ENCODE assay signal across 8 mouse cellular contexts in genomic region chr17:28518615-28519071, GRCm38 (mm10). TPM values are rescaled to one million over a fixed set of nuclear protein-coding genes. Genes with fewer than 3 reads are reported as not detected.
DNase-seq lines count a peak whose midpoint lies in the region; ATAC-seq and TF ChIP-seq lines count a peak whose summit lies in the region.

No protein-coding gene starts in this region.

- H3K27me3 ChIP-seq in heart, embryonic 12.5 days (replicated peaks), result peaks cover 49% of the 10 kb centered on the region
- peaks cover 18% of the 10 kb centered on the region; the same call in 1 of the 2 replicates for H3K27me3 ChIP-seq in midbrain, embryonic 14.5 days (ENCODE audit: control insufficient read depth, insufficient read depth, low read length)

- H3K9me3 ChIP-seq in heart, embryonic 12.5 days (replicated peaks), result no peaks in the 10 kb centered on the region
- no peaks in the 10 kb centered on the region for H3K9me3 ChIP-seq in midbrain, embryonic 14.5 days (ENCODE audit: control insufficient read depth, low read length)

- peaks cover 13% of the 10 kb centered on the region for H3K4me1 ChIP-seq in bone marrow, adult 2 months (ENCODE audit: control insufficient read depth, insufficient read depth, low read length)
- H3K4me1 ChIP-seq in heart, embryonic 12.5 days (replicated peaks), result peaks cover 29% of the 10 kb centered on the region; the same call in 1 of the 2 replicates
- peaks cover 11% of the 10 kb centered on the region for H3K4me1 ChIP-seq in midbrain, embryonic 14.5 days (ENCODE audit: control insufficient read depth, insufficient read depth, low read length)

- DNase-seq in cerebellum, adult 9-11 months, result peak; percentile 30
- no peak for DNase-seq in cerebellum, adult 9-10 months
- DNase-seq in kidney, postnatal 14 days, result peak; percentile 72
- no peak for DNase-seq in midbrain, embryonic 14.5 days
- DNase-seq in frontal cortex, postnatal 14 days (ENCODE audit: low spot score in 2 of 2), result no peak
- no peak for DNase-seq in yolk sac, embryonic 10.5 days (ENCODE audit: low spot score)

- ATAC-seq in heart, embryonic 12.5 days (ENCODE audit: insufficient number of reproducible peaks, low FRiP score), result no peak
- ATAC-seq in midbrain, embryonic 14.5 days (ENCODE audit: low FRiP score, low TSS enrichment), result no peak

- H3K27ac ChIP-seq in bone marrow, adult 2 months (ENCODE audit: control insufficient read depth, insufficient read depth, low read depth, low read length, poor library complexity), result peak overlapping the region; percentile 98
- no peak overlapping the region for H3K27ac ChIP-seq in heart, embryonic 12.5 days (ENCODE audit: poor library complexity, severe bottlenecking)
- H3K27ac ChIP-seq in midbrain, embryonic 14.5 days (replicated peaks; ENCODE audit: low read depth, low read length), result no peak overlapping the region

- WGBS in bone marrow, adult 2 months, result 1% methylated on average over 8 of the region's 8 CpGs
- 22% methylated on average over 8 of the region's 8 CpGs for WGBS in heart, embryonic 12.5 days
- WGBS in midbrain, embryonic 14.5 days, result 21% methylated on average over 8 of the region's 8 CpGs

- H3K9ac ChIP-seq in heart, embryonic 12.5 days, result peak overlapping the region; percentile 55; the same call in 1 of the 2 replicates
- no peak overlapping the region for H3K9ac ChIP-seq in midbrain, embryonic 14.5 days (replicated peaks; ENCODE audit: low read length)

- H3K36me3 ChIP-seq in heart, embryonic 12.5 days, result no peaks in the 10 kb centered on the region
- H3K36me3 ChIP-seq in midbrain, embryonic 14.5 days (ENCODE audit: control insufficient read depth, insufficient read depth, low read length), result no peaks in the 10 kb centered on the region

- no peak for TF ChIP-seq POLR2A in bone marrow, adult 2 months (IDR thresholded peaks at IDR 0.05; ENCODE audit: borderline replicate concordance, control insufficient read depth, low read depth, low read length)

- TF ChIP-seq CTCF in bone marrow, adult 2 months (IDR thresholded peaks at IDR 0.05; ENCODE audit: control insufficient read depth, insufficient read depth, low read length), result no peak

- peak overlapping the region; percentile 44 for H3K4me3 ChIP-seq in bone marrow, adult 2 months (replicated peaks; ENCODE audit: control insufficient read depth, low read depth, low read length)
- peak overlapping the region; percentile 44 for H3K4me3 ChIP-seq in heart, embryonic 12.5 days
- H3K4me3 ChIP-seq in midbrain, embryonic 14.5 days (replicated peaks; ENCODE audit: low read depth, low read length), result peak overlapping the region; percentile 39

- peak overlapping the region; percentile 83 for H3K4me2 ChIP-seq in heart, embryonic 12.5 days
- peak overlapping the region; percentile 70 for H3K4me2 ChIP-seq in midbrain, embryonic 14.5 days (ENCODE audit: low read length)

RNA-seq across cellular contexts. Expression of gene Fkbp5, which starts 1.3 kb away (rescaled TPM):
- 29.4 and 48.6 TPM in 2 replicates for polyA plus RNA-seq in bone marrow, adult 2 months (2011; ENCODE audit: insufficient read depth, insufficient read length, low replicate concordance, missing spikeins)
- polyA plus RNA-seq in heart, embryonic 12.5 days (2016; fragmentation: Nextera tagmentation; extraction: Ambion mirVana), result 15.8 and 16.0 TPM in 2 replicates
- 11.6 and 22.2 TPM in 2 replicates for polyA plus RNA-seq in midbrain, embryonic 14.5 days (2014; fragmentation: Nextera tagmentation; extraction: Ambion mirVana)

RNA-seq across cellular contexts. Expression of gene Armc12, which starts 12.0 kb away (rescaled TPM):
- not detected in 2 replicates for polyA plus RNA-seq in bone marrow, adult 2 months (2011; ENCODE audit: insufficient read depth, insufficient read length, low replicate concordance, missing spikeins)
- polyA plus RNA-seq in heart, embryonic 12.5 days (2016; fragmentation: Nextera tagmentation; extraction: Ambion mirVana), result not detected in 2 replicates
- not detected in 2 replicates for polyA plus RNA-seq in midbrain, embryonic 14.5 days (2014; fragmentation: Nextera tagmentation; extraction: Ambion mirVana)

RNA-seq across cellular contexts. Expression of gene Clpsl2, which starts 30.6 kb away (rescaled TPM):
- not detected in 2 replicates for polyA plus RNA-seq in bone marrow, adult 2 months (2011; ENCODE audit: insufficient read depth, insufficient read length, low replicate concordance, missing spikeins)
- not detected in 2 replicates for polyA plus RNA-seq in heart, embryonic 12.5 days (2016; fragmentation: Nextera tagmentation; extraction: Ambion mirVana)
- polyA plus RNA-seq in midbrain, embryonic 14.5 days (2014; fragmentation: Nextera tagmentation; extraction: Ambion mirVana), result not detected in 2 replicates

RNA-seq across cellular contexts. Expression of gene Clps, which starts 41.9 kb away (rescaled TPM):
- polyA plus RNA-seq in bone marrow, adult 2 months (2011; ENCODE audit: insufficient read depth, insufficient read length, low replicate concordance, missing spikeins), result not detected in 2 replicates
- polyA plus RNA-seq in heart, embryonic 12.5 days (2016; fragmentation: Nextera tagmentation; extraction: Ambion mirVana), result 0.31 TPM in 1 of 2 replicates, not detected in the other
- polyA plus RNA-seq in midbrain, embryonic 14.5 days (2014; fragmentation: Nextera tagmentation; extraction: Ambion mirVana), result not detected in 2 replicates

RNA-seq across cellular contexts. Expression of gene Lhfpl5, which starts 56.8 kb away (rescaled TPM):
- not detected in 2 replicates for polyA plus RNA-seq in bone marrow, adult 2 months (2011; ENCODE audit: insufficient read depth, insufficient read length, low replicate concordance, missing spikeins)
- polyA plus RNA-seq in heart, embryonic 12.5 days (2016; fragmentation: Nextera tagmentation; extraction: Ambion mirVana), result 0.15 and 0.33 TPM in 2 replicates
- polyA plus RNA-seq in midbrain, embryonic 14.5 days (2014; fragmentation: Nextera tagmentation; extraction: Ambion mirVana), result 7.1 and 11.0 TPM in 2 replicates

Comparison
In these comparisons a context has a peak if more than half of its experiments do, and no peak if none do; other contexts are left out.
1. DNase-seq: peak in cerebellum, adult 9-11 months (single experiment) and kidney, postnatal 14 days (single experiment); none in cerebellum, adult 9-10 months (single experiment), midbrain, embryonic 14.5 days (single experiment), frontal cortex, postnatal 14 days (0 of 2) and yolk sac, embryonic 10.5 days (single experiment).
2. Peak in every context shown above with its lines, with median percentiles within 50 percentile points of each other: H3K4me3 ChIP-seq.